Mouse (Mus musculus): ENCODE measurements around the gene Prlh. TPM values are rescaled to one million over a fixed set of nuclear protein-coding genes. Genes with fewer than 3 reads are reported as not detected.
A peak's percentile ranks its signal among the peaks of the same experiment; 100 is the strongest.

Prlh gene
- polyA plus RNA-seq (2016; fragmentation: Nextera tagmentation; extraction: Ambion mirVana): not detected in 2 replicates

DNA sequence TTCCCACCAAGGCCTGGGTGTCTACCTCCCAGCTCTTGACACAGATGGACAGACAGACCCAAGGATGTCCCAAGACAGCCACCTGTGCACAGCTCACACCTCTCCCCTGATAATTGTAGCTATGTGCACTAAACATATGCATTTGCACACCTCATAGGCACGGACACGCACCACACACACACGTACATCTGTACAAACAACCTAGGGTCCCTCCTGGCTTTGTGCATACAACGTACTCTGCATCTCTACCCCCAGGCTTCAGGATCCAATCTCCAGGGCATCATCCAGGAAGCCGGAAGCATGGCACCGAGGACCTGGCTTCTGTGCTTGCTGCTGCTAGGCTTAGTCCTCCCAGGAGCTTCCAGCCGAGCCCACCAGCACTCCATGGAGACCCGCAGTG, at the start of gene Prlh:
TSS of gene Prlh (plus strand) at position 301 of the 400 bp plus-strand sequence.
- Histone ChIP-seq H3K9ac (no peak within 1 kb of the TSS), H3K36me3 (no peaks in the 10 kb centered on the region), H3K4me2 (replicated peaks) (no peak within 1 kb of the TSS), H3K27ac (no peak within 1 kb of the TSS), H3K27me3 (no peaks in the 10 kb centered on the region), H3K4me1 (no peaks in the 10 kb centered on the region), H3K4me3 (no peak within 1 kb of the TSS), H3K9me3 (no peaks in the 10 kb centered on the region)
- no peak for ATAC-seq (ENCODE audit: insufficient number of reproducible peaks, insufficient read depth, low FRiP score, low TSS enrichment)
- 80% methylated on average over 8 of the region's 8 CpGs for WGBS

- H3K36me3 ChIP-seq: no peaks in the 10 kb centered on the region
- H3K27ac ChIP-seq: peak overlapping the region; percentile 58
- 64% methylated on average over 3 of the region's 3 CpGs for WGBS
- no peak overlapping the region for H3K9ac ChIP-seq
- H3K4me2 ChIP-seq (replicated peaks): no peak overlapping the region
- no peaks in the 10 kb centered on the region for H3K9me3 ChIP-seq
- H3K4me3 ChIP-seq: no peak overlapping the region
- no peaks in the 10 kb centered on the region for H3K27me3 ChIP-seq
- ATAC-seq (ENCODE audit: insufficient number of reproducible peaks, insufficient read depth, low FRiP score, low TSS enrichment): no peak
- H3K4me1 ChIP-seq: peaks cover 12% of the 10 kb centered on the region
These were observed 49.5 kb upstream of the Prlh start for GRCm38 (mm10) chr1:90903211-90903945.

- Histone ChIP-seq H3K36me3 (no peaks in the 10 kb centered on the region), H3K4me2 (replicated peaks) (no peak overlapping the region), H3K27ac (peak overlapping the region; percentile 58), H3K4me1 (peaks cover 12% of the 10 kb centered on the region), H3K9ac (no peak overlapping the region), H3K27me3 (no peaks in the 10 kb centered on the region), H3K4me3 (no peak overlapping the region), H3K9me3 (no peaks in the 10 kb centered on the region)
- ATAC-seq (ENCODE audit: insufficient number of reproducible peaks, insufficient read depth, low FRiP score, low TSS enrichment): no peak
- 45% methylated on average over 8 of the region's 8 CpGs for WGBS
These were observed 48.9 kb upstream of the Prlh start for GRCm38 (mm10) chr1:90903971-90904458.

DNA sequence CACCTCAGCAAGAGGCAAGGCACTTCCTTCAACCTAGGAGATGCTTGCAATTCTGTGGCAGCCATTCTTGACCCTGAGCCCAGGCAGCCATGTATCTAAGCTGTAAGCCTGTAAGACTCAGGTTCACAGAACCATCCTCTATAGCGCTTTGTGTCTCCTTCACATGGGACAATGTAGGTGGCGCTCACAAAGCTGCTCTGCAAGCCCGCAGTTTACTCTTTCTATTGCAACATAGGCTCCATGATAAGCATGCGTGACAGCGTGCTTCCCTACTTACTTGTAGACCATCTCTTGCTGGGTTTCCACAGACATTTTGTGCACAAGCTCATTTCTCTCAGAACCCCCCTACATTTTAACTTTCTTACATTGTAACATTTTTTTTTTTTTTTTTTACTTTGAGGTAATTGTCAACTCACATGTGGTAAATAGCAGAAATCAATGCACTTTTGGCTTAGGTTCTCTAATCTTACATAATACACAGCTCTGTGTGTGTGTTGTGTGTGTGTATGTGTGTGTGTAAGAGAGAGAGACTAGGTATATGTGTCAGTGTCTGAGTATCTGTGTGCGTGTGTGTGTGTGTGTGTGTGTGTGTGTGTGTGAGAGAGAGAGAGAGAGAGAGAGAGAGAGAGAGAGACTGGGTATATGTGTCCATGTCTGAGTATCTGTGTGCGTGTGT, 48.0 kb upstream of the Prlh start:
- no peak overlapping the region for H3K4me3 ChIP-seq
- H3K4me1 ChIP-seq: peaks cover 16% of the 10 kb centered on the region
- no peak for ATAC-seq (ENCODE audit: insufficient number of reproducible peaks, insufficient read depth, low FRiP score, low TSS enrichment)
- no peaks in the 10 kb centered on the region for H3K9me3 ChIP-seq
- no peaks in the 10 kb centered on the region for H3K36me3 ChIP-seq
- no peaks in the 10 kb centered on the region for H3K27me3 ChIP-seq
- H3K9ac ChIP-seq: no peak overlapping the region
- H3K27ac ChIP-seq: peak overlapping the region; percentile 61; the same call in 1 of the 2 replicates
- 84% methylated on average over 7 of the region's 7 CpGs for WGBS
- no peak overlapping the region for H3K4me2 ChIP-seq (replicated peaks)

DNA sequence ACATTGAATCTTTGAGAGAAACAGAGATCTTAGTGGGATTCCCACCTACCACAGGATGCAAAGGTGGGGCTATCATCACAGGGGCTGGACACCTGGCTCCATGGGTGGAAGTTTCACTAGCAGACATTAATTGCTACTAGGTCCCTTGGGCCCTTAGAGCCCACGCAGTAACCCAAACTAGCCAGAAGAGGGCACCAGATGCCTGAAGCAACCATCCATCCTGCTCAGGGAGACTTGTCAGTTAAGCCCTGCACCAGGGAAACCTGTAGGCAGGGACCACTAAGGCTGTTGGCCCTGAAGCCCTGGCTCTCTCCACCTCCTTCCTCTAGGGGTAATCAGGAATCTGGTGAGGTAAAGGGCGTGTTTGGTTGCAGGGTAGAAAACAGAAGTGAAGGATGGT, 46.6 kb upstream of the Prlh start:
- Histone ChIP-seq H3K9ac (no peak overlapping the region), H3K4me2 (replicated peaks) (no peak overlapping the region), H3K27ac (no peak overlapping the region), H3K27me3 (0 out of 2 replicates have a peak, but pooled peaks cover 5% of the 10 kb centered on the region), H3K4me1 (peaks cover 18% of the 10 kb centered on the region), H3K4me3 (no peak overlapping the region), H3K36me3 (no peaks in the 10 kb centered on the region), H3K9me3 (no peaks in the 10 kb centered on the region)
- 26% methylated on average over 2 of the region's 2 CpGs for WGBS
- no peak for ATAC-seq (ENCODE audit: insufficient number of reproducible peaks, insufficient read depth, low FRiP score, low TSS enrichment)

DNA sequence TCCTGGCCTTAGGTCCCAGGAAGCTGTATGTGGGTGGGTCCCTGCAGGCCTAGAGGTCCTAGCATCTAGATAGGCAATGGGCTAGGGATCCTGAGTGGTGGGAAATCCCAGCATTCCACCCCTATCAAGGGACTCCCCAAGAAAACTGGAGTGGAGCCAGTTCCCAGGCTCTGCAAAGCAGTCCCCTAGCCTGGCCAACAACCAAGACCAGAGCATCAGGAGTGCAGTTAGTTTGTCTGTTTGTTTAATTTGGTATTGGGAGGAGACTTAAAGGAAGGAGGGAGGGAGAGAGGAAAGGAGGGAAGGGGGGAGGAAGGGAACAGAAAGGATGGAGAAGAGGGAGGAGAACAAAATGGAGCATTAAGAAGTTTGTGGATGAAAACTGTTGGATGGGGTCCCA, 43.7 kb upstream of the Prlh start:
- H3K27me3 ChIP-seq: 0 out of 2 replicates have a peak, but pooled peaks cover 5% of the 10 kb centered on the region
- no peak overlapping the region for H3K4me3 ChIP-seq
- peaks cover 10% of the 10 kb centered on the region for H3K4me1 ChIP-seq
- ATAC-seq (ENCODE audit: insufficient number of reproducible peaks, insufficient read depth, low FRiP score, low TSS enrichment): no peak
- H3K36me3 ChIP-seq: no peaks in the 10 kb centered on the region
- no peak overlapping the region for H3K4me2 ChIP-seq (replicated peaks)
- H3K9me3 ChIP-seq: no peaks in the 10 kb centered on the region
- no peak overlapping the region for H3K27ac ChIP-seq
- no peak overlapping the region for H3K9ac ChIP-seq

DNA sequence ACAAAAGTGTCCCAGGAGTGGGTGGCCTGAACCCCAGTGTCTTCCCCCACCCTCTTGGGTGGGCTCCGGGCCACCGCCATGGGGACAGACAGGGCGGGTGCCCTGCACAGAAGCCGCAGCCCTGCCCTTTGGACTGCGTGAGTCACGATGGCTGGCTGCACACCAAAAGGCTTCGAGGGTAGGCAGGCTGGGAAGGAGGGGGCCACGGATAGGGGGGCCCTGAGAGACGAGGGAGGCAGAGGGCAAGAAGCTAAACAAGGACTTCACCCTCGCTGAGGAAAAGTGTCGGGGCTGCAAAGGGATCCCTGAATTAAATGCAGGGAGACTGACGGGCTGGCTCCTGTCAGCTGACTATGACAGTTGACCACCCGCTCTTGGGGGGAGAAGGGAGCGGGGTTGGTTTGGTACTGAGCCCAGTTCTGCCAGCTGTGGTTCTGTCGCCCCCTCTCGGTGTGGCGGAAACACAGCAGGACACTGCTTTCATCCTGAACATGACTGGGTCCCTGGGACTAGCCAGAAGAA, 43.2 kb upstream of the Prlh start:
- H3K4me1 ChIP-seq: peaks cover 11% of the 10 kb centered on the region
- H3K9me3 ChIP-seq: no peaks in the 10 kb centered on the region
- no peak overlapping the region for H3K4me3 ChIP-seq
- no peak overlapping the region for H3K9ac ChIP-seq
- no peak overlapping the region for H3K27ac ChIP-seq
- no peak overlapping the region for H3K4me2 ChIP-seq (replicated peaks)
- WGBS: 46% methylated on average over 17 of the region's 17 CpGs
- H3K27me3 ChIP-seq: 0 out of 2 replicates have a peak, but pooled peaks cover 5% of the 10 kb centered on the region
- no peaks in the 10 kb centered on the region for H3K36me3 ChIP-seq
- ATAC-seq (ENCODE audit: insufficient number of reproducible peaks, insufficient read depth, low FRiP score, low TSS enrichment): no peak

- ATAC-seq (ENCODE audit: insufficient number of reproducible peaks, insufficient read depth, low FRiP score, low TSS enrichment): no peak
- Histone ChIP-seq H3K9me3 (no peaks in the 10 kb centered on the region), H3K4me3 (no peak overlapping the region), H3K27ac (no peak overlapping the region), H3K36me3 (no peaks in the 10 kb centered on the region), H3K4me2 (replicated peaks) (no peak overlapping the region), H3K9ac (no peak overlapping the region), H3K4me1 (peaks cover 18% of the 10 kb centered on the region), H3K27me3 (0 out of 2 replicates have a peak, but pooled peaks cover 5% of the 10 kb centered on the region)
- WGBS: 67% methylated on average over 6 of the region's 6 CpGs
These were observed 39.7 kb upstream of the Prlh start for GRCm38 (mm10) chr1:90913231-90913630.

GRCm38 (mm10) chr1:90914948-90915569, 37.8 kb upstream of the Prlh start, which contains the start of gene Mlph:
Gene Mlph (plus strand): TSS chr1:90915085.
- 9% methylated on average over 18 of the region's 18 CpGs for WGBS
- Histone ChIP-seq H3K9me3 (peaks cover 10% of the 10 kb centered on the region), H3K36me3 (no peaks in the 10 kb centered on the region), H3K9ac (peak within 1 kb of the TSS; percentile 28; the same call in 1 of the 2 replicates), H3K4me3 (peak within 1 kb of the TSS; percentile 21), H3K4me1 (peaks cover 12% of the 10 kb centered on the region), H3K27me3 (0 out of 2 replicates have a peak, but pooled peaks cover 5% of the 10 kb centered on the region), H3K27ac (no peak within 1 kb of the TSS), H3K4me2 (replicated peaks) (peak within 1 kb of the TSS; percentile 42)
- ATAC-seq (ENCODE audit: insufficient number of reproducible peaks, insufficient read depth, low FRiP score, low TSS enrichment): peak; percentile 67; the same call in 1 of the 2 replicates

- Histone ChIP-seq H3K27ac (no peak overlapping the region), H3K4me1 (peaks cover 12% of the 10 kb centered on the region), H3K9me3 (peaks cover 12% of the 10 kb centered on the region), H3K27me3 (no peaks in the 10 kb centered on the region), H3K4me3 (no peak overlapping the region), H3K9ac (no peak overlapping the region), H3K4me2 (replicated peaks) (no peak overlapping the region), H3K36me3 (no peaks in the 10 kb centered on the region)
- WGBS: 46% methylated on average over 6 of the region's 6 CpGs
- no peak for ATAC-seq (ENCODE audit: insufficient number of reproducible peaks, insufficient read depth, low FRiP score, low TSS enrichment)
These were observed 35.4 kb upstream of the Prlh start for GRCm38 (mm10) chr1:90917509-90917908.

DNA sequence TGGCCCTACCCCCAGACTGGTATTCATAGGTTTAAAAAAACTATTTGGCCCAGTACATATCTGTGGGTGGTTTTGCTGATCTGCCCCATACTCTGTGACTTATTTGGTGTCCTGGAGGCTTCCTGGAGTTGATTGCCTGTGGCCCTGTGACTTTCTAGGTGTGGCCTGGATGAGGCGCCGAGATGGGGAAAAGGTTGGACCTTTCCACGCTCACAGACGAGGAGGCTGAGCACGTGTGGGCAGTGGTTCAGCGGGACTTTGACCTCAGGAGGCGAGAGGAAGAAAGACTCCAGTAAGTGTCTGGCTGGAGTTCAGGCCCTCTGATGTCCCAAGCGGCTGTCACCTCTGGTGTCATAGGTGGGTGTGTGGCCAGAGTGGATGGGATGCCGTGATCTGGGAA, 31.2 kb upstream of the Prlh start:
- H3K4me1 ChIP-seq: no peaks in the 10 kb centered on the region
- H3K27me3 ChIP-seq: no peaks in the 10 kb centered on the region
- peaks cover 12% of the 10 kb centered on the region for H3K9me3 ChIP-seq
- 91% methylated on average over 9 of the region's 9 CpGs for WGBS
- no peak overlapping the region for H3K4me3 ChIP-seq
- H3K4me2 ChIP-seq (replicated peaks): no peak overlapping the region
- H3K27ac ChIP-seq: no peak overlapping the region
- no peak overlapping the region for H3K9ac ChIP-seq
- H3K36me3 ChIP-seq: no peaks in the 10 kb centered on the region
- ATAC-seq (ENCODE audit: insufficient number of reproducible peaks, insufficient read depth, low FRiP score, low TSS enrichment): no peak

Data from embryonic facial prominence, embryonic 12.5 days (tissue).